8 mouse cellular contexts compared by ENCODE assay signal in the genomic region with DNA sequence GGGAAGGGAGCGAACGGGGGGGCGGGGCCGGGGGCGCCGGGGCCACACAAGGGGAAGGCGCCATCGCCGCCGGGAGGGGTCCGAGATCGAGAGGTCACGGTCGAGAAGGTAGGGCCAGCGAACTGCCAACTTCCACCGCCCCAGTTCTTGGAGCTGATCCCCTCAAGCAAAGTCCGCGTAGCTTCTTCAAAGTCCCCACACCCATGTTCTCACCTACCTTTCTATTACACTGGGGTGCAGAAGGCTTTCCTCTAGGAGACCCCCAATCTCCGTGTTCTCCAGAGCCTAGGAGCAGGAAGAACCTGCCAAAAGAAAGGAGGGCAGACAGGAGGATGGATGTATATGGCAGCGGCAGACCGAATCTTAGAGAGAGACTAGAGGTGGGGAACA. TPM values are rescaled to one million over a fixed set of nuclear protein-coding genes. Genes with fewer than 3 reads are reported as not detected.
DNase-seq lines count a peak whose midpoint lies in the region; ATAC-seq lines count a peak whose summit lies in the region.

No protein-coding gene starts in this region.

- H3K27ac ChIP-seq in heart, embryonic 14.5 days (replicated peaks in 1 of 2; ENCODE audit: control insufficient read depth in 1 of 2, insufficient read depth in 1 of 2, low read depth in 2 of 2, low read length in 2 of 2), result no peak overlapping the region; a peak in 1 of 4 replicates
- no peak overlapping the region for H3K27ac ChIP-seq in hindbrain, embryonic 13.5 days
- no peak overlapping the region for H3K27ac ChIP-seq in midbrain, embryonic 13.5 days

- H3K27me3 ChIP-seq in heart, embryonic 14.5 days (ENCODE audit: control insufficient read depth, insufficient read depth, low read length), result peaks cover 63% of the 10 kb centered on the region
- H3K27me3 ChIP-seq in hindbrain, embryonic 13.5 days, result peaks cover 94% of the 10 kb centered on the region
- peaks cover 84% of the 10 kb centered on the region for H3K27me3 ChIP-seq in midbrain, embryonic 13.5 days

- peaks cover 20 to 40% of the 10 kb centered on the region in 2 experiments for H3K4me1 ChIP-seq in heart, embryonic 14.5 days (ENCODE audit: control insufficient read depth in 2 of 2, insufficient read depth in 2 of 2, low read length in 2 of 2)
- H3K4me1 ChIP-seq in hindbrain, embryonic 13.5 days (replicated peaks), result peaks cover 50% of the 10 kb centered on the region
- H3K4me1 ChIP-seq in midbrain, embryonic 13.5 days (replicated peaks), result peaks cover 44% of the 10 kb centered on the region

- no peak for ATAC-seq in heart, embryonic 14.5 days (ENCODE audit: insufficient number of reproducible peaks, insufficient read depth, low FRiP score, low read depth)
- ATAC-seq in hindbrain, embryonic 13.5 days (ENCODE audit: low FRiP score), result no peak
- no peak for ATAC-seq in midbrain, embryonic 13.5 days

- H3K4me3 ChIP-seq in heart, embryonic 14.5 days (ENCODE audit: control insufficient read depth in 1 of 2, insufficient read depth in 1 of 2, low read depth in 1 of 2, low read length in 2 of 2), result peak overlapping the region; percentile 67 to 72
- H3K4me3 ChIP-seq in hindbrain, embryonic 13.5 days, result peak overlapping the region; percentile 54
- peak overlapping the region; percentile 56 for H3K4me3 ChIP-seq in midbrain, embryonic 13.5 days (replicated peaks)

- H3K4me2 ChIP-seq in heart, embryonic 14.5 days (ENCODE audit: low read length), result peak overlapping the region; percentile 100
- peak overlapping the region; percentile 91 for H3K4me2 ChIP-seq in hindbrain, embryonic 13.5 days
- H3K4me2 ChIP-seq in midbrain, embryonic 13.5 days (replicated peaks), result peak overlapping the region; percentile 96

- no peaks in the 10 kb centered on the region for H3K9me3 ChIP-seq in heart, embryonic 14.5 days (ENCODE audit: control insufficient read depth, low read length)
- no peaks in the 10 kb centered on the region for H3K9me3 ChIP-seq in hindbrain, embryonic 13.5 days
- H3K9me3 ChIP-seq in midbrain, embryonic 13.5 days, result no peaks in the 10 kb centered on the region

- peak overlapping the region; percentile 80 for H3K9ac ChIP-seq in heart, embryonic 14.5 days (ENCODE audit: low read length)
- H3K9ac ChIP-seq in hindbrain, embryonic 13.5 days, result peak overlapping the region; percentile 75
- peak overlapping the region; percentile 73 for H3K9ac ChIP-seq in midbrain, embryonic 13.5 days (replicated peaks)

- 3% methylated on average over 21 of the region's 21 CpGs for WGBS in heart, embryonic 14.5 days
- 2% methylated on average over 15 of the region's 21 CpGs for WGBS in hindbrain, embryonic 13.5 days
- 14% methylated on average over 10 of the region's 21 CpGs for WGBS in midbrain, embryonic 13.5 days

- no peaks in the 10 kb centered on the region for H3K36me3 ChIP-seq in heart, embryonic 14.5 days (ENCODE audit: control insufficient read depth, insufficient read depth, low read length)
- H3K36me3 ChIP-seq in hindbrain, embryonic 13.5 days, result no peaks in the 10 kb centered on the region
- H3K36me3 ChIP-seq in midbrain, embryonic 13.5 days, result no peaks in the 10 kb centered on the region

- DNase-seq in heart, postnatal 4 days, result no peak
- peak; percentile 50 for DNase-seq in adipocyte (ENCODE audit: low spot score)
- DNase-seq in cerebellum, postnatal 10 days, result no peak
- DNase-seq in urinary bladder, postnatal 14 days (ENCODE audit: low spot score), result no peak
- no peak for DNase-seq in urinary bladder, postnatal 25 days (ENCODE audit: low spot score)

RNA-seq across cellular contexts. Expression of a gene that starts 1.3 kb away (rescaled TPM):
- polyA plus RNA-seq in heart, embryonic 14.5 days (2014; fragmentation: Nextera tagmentation; extraction: Ambion mirVana), result not detected in 2 replicates
- total RNA-seq in heart, postnatal 4 days (2021), result not detected
- polyA plus RNA-seq in hindbrain, embryonic 13.5 days (2015; fragmentation: Nextera tagmentation; extraction: Ambion mirVana), result not detected in 2 replicates
- polyA plus RNA-seq in midbrain, embryonic 13.5 days (2015; fragmentation: Nextera tagmentation; extraction: Ambion mirVana), result not detected in 2 replicates

RNA-seq across cellular contexts. Expression of a gene that starts 1.4 kb away (rescaled TPM):
- polyA plus RNA-seq in heart, embryonic 14.5 days (2014; fragmentation: Nextera tagmentation; extraction: Ambion mirVana), result 0.78 and 1.2 TPM in 2 replicates
- total RNA-seq in heart, postnatal 4 days (2021), result 1 to 10 TPM; 2.1 to 2.7 TPM
- 0.58 and 1.0 TPM in 2 replicates for polyA plus RNA-seq in hindbrain, embryonic 13.5 days (2015; fragmentation: Nextera tagmentation; extraction: Ambion mirVana)
- polyA plus RNA-seq in midbrain, embryonic 13.5 days (2015; fragmentation: Nextera tagmentation; extraction: Ambion mirVana), result 0.64 and 0.70 TPM in 2 replicates

RNA-seq across cellular contexts. Expression of a gene that starts 14.0 kb away (rescaled TPM):
- 17.4 and 18.5 TPM in 2 replicates for polyA plus RNA-seq in heart, embryonic 14.5 days (2014; fragmentation: Nextera tagmentation; extraction: Ambion mirVana)
- total RNA-seq in heart, postnatal 4 days (2021), result 1 to 10 TPM; 8.3 to 8.4 TPM
- 20.4 and 24.6 TPM in 2 replicates for polyA plus RNA-seq in hindbrain, embryonic 13.5 days (2015; fragmentation: Nextera tagmentation; extraction: Ambion mirVana)
- polyA plus RNA-seq in midbrain, embryonic 13.5 days (2015; fragmentation: Nextera tagmentation; extraction: Ambion mirVana), result 24.9 and 26.3 TPM in 2 replicates

RNA-seq across cellular contexts. Expression of a gene that starts 16.3 kb away (rescaled TPM):
- 20.9 and 26.8 TPM in 2 replicates for polyA plus RNA-seq in heart, embryonic 14.5 days (2014; fragmentation: Nextera tagmentation; extraction: Ambion mirVana)
- total RNA-seq in heart, postnatal 4 days (2021), result 10 to 100 TPM; 11.0 to 11.2 TPM
- 19.7 and 20.2 TPM in 2 replicates for polyA plus RNA-seq in hindbrain, embryonic 13.5 days (2015; fragmentation: Nextera tagmentation; extraction: Ambion mirVana)
- 14.5 and 15.3 TPM in 2 replicates for polyA plus RNA-seq in midbrain, embryonic 13.5 days (2015; fragmentation: Nextera tagmentation; extraction: Ambion mirVana)

RNA-seq across cellular contexts. Expression of a gene that starts 23.6 kb away (rescaled TPM):
- polyA plus RNA-seq in heart, embryonic 14.5 days (2014; fragmentation: Nextera tagmentation; extraction: Ambion mirVana), result 708 and 757 TPM in 2 replicates
- total RNA-seq in heart, postnatal 4 days (2021), result 100 to 1,000 TPM; 481 to 484 TPM
- polyA plus RNA-seq in hindbrain, embryonic 13.5 days (2015; fragmentation: Nextera tagmentation; extraction: Ambion mirVana), result 609 and 611 TPM in 2 replicates
- 636 and 651 TPM in 2 replicates for polyA plus RNA-seq in midbrain, embryonic 13.5 days (2015; fragmentation: Nextera tagmentation; extraction: Ambion mirVana)
